ENCODE assay signal across 8 mouse cellular contexts in the genomic region with DNA sequence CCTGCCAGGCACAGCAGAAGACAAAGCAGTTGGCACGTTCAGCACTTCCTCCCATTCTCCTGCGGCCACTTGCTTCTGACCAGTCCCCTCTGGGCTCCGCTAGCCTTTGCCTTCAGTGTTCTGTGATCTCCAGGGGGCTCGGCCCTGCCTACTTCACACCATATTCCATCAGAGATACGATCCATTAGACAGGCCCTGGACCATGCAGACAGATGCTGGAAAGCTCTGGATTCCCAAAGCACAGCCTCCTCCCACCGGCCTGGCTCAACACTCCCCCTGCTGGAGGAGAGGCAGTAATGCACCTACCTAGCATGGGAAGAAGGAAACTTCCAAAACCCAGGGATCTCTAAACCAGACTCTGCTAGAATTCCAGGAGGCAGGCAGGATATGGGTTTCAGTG. TPM values are rescaled to one million over a fixed set of nuclear protein-coding genes. Genes with fewer than 3 reads are reported as not detected.
DNase-seq lines count a peak whose midpoint lies in the region; ATAC-seq and TF ChIP-seq lines count a peak whose summit lies in the region.

No protein-coding gene starts in this region.

- peak; percentile 26 for DNase-seq in ovary, postnatal 36 days (ENCODE audit: low spot score)
- DNase-seq in ovary, adult 18-20 months (ENCODE audit: low spot score): no peak
- DNase-seq in embryo, embryonic 10 days (ENCODE audit: low spot score): peak; percentile 79
- peak; percentile 56 for DNase-seq in hindbrain, embryonic 10.5 days (ENCODE audit: low spot score)
- DNase-seq in lung, postnatal 0 days (ENCODE audit: low spot score): peak; percentile 67
- peak; percentile 81 for DNase-seq in retina, embryonic 14.5 days (ENCODE audit: low spot score)
- DNase-seq in urinary bladder, postnatal 14 days (ENCODE audit: low spot score): no peak

- TF ChIP-seq EP300 in lung, postnatal 0 days (IDR thresholded peaks at IDR 0.05): no peak

- peaks cover 9% of the 10 kb centered on the region; the same call in 1 of the 2 replicates for H3K27me3 ChIP-seq in hindbrain, embryonic 10.5 days (ENCODE audit: insufficient read depth, poor library complexity, severe bottlenecking)
- H3K27me3 ChIP-seq in lung, postnatal 0 days (replicated peaks; ENCODE audit: insufficient read depth, low read length): no peaks in the 10 kb centered on the region

- H3K9ac ChIP-seq in lung, postnatal 0 days (replicated peaks; ENCODE audit: low read depth): no peak overlapping the region

- WGBS in hindbrain, embryonic 10.5 days: 37% methylated on average over 6 of the region's 6 CpGs
- 21% methylated on average over 6 of the region's 6 CpGs for WGBS in lung, postnatal 0 days

- ATAC-seq in activated CD4-positive, CD25-positive, alpha-beta regulatory T cell, adult 4 months: peak; percentile 59
- no peak for ATAC-seq in lung, postnatal 0 days

- no peak overlapping the region for H3K27ac ChIP-seq in hindbrain, embryonic 10.5 days
- H3K27ac ChIP-seq in lung, postnatal 0 days (ENCODE audit: low read length): no peak overlapping the region

- H3K4me1 ChIP-seq in hindbrain, embryonic 10.5 days (replicated peaks): peaks cover 4% of the 10 kb centered on the region
- H3K4me1 ChIP-seq in lung, postnatal 0 days (ENCODE audit: insufficient read depth, low read depth, low read length): no peaks in the 10 kb centered on the region

- peak; percentile 97 for TF ChIP-seq CTCF in lung, postnatal 0 days (IDR thresholded peaks at IDR 0.05)

- H3K9me3 ChIP-seq in hindbrain, embryonic 10.5 days: no peaks in the 10 kb centered on the region
- H3K9me3 ChIP-seq in lung, postnatal 0 days (ENCODE audit: low read length): no peaks in the 10 kb centered on the region

- H3K4me2 ChIP-seq in lung, postnatal 0 days (replicated peaks; ENCODE audit: low read depth, low read length): no peak overlapping the region

- no peak overlapping the region for H3K4me3 ChIP-seq in hindbrain, embryonic 10.5 days
- no peak overlapping the region for H3K4me3 ChIP-seq in lung, postnatal 0 days (ENCODE audit: low read depth, low read length)

- H3K36me3 ChIP-seq in hindbrain, embryonic 10.5 days: no peaks in the 10 kb centered on the region
- H3K36me3 ChIP-seq in lung, postnatal 0 days (ENCODE audit: insufficient read depth, low read length): no peaks in the 10 kb centered on the region

RNA-seq across cellular contexts. Expression of gene Kcnc4, which starts 12.8 kb away (rescaled TPM):
- not detected for polyA plus RNA-seq in activated CD4-positive, CD25-positive, alpha-beta regulatory T cell, adult 4 months (2017; shearing (Covaris generic))
- 0.09 and 0.17 TPM in 2 replicates for polyA plus RNA-seq in hindbrain, embryonic 10.5 days (2016; fragmentation: Nextera tagmentation; extraction: Ambion mirVana)
- 0.02 TPM in 1 of 2 replicates, not detected in the other for polyA plus RNA-seq in lung, postnatal 0 days (2015; fragmentation: Nextera tagmentation; extraction: Ambion mirVana)

RNA-seq across cellular contexts. Expression of gene Slc6a17, which starts 45.6 kb away (rescaled TPM):
- polyA plus RNA-seq in activated CD4-positive, CD25-positive, alpha-beta regulatory T cell, adult 4 months (2017; shearing (Covaris generic)): not detected
- polyA plus RNA-seq in hindbrain, embryonic 10.5 days (2016; fragmentation: Nextera tagmentation; extraction: Ambion mirVana): 2.7 and 3.2 TPM in 2 replicates
- 0.38 and 0.84 TPM in 2 replicates for polyA plus RNA-seq in lung, postnatal 0 days (2015; fragmentation: Nextera tagmentation; extraction: Ambion mirVana)

Comparison
In these comparisons a context has a peak if more than half of its experiments do, and no peak if none do; other contexts are left out.
1. DNase-seq: peak in ovary, postnatal 36 days (single experiment), embryo, embryonic 10 days (single experiment), hindbrain, embryonic 10.5 days (single experiment), lung, postnatal 0 days (single experiment) and retina, embryonic 14.5 days (single experiment); none in ovary, adult 18-20 months (single experiment) and urinary bladder, postnatal 14 days (single experiment).